Mouse (Mus musculus): Measurements from ENCODE around the gene Tac4.

The Tac4 gene

DNA sequence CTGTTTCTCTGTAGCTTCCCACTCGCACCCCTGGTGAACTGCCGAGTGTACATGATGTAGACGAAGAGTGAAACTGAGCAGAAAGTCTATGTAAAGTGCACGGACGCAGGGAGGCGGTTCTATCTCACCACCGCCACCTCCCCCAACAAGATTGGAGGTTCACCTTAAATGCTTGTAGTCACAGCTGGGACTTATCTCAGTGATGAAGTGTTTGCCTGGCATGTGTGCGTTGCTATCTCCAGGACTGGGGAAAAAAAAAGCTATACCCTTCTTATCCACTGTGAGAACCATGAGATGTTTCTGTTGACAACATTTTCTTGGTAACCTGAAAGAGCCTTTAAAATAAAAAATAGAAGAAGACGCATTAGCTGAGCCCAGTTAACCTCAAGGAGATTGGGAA lies 56.8 kb downstream of the Tac4 start:
- DNase-seq, result no peak
